Mouse (Mus musculus): Measurements from ENCODE around the gene Exoc7. TPM values are rescaled to one million over a fixed set of nuclear protein-coding genes. Genes with fewer than 3 reads are reported as not detected.

Gene Exoc7
- polyA plus RNA-seq, 1 experiment from 2014 or later = 56.5 TPM

- ATAC-seq (replicated peaks; ENCODE audit: low FRiP score, low read depth) = peak; percentile 42
- no peak for DNase-seq (ENCODE audit: low spot score)
- no peaks in the 10 kb centered on the region for H3K9me3 ChIP-seq (replicated peaks; ENCODE audit: low read length)
- peak overlapping the region; percentile 46 for H3K4me3 ChIP-seq (replicated peaks; ENCODE audit: low read depth, low read length)
- WGBS = 22% methylated on average over 31 of the region's 31 CpGs
- 0 out of 2 replicates have a peak, but pooled peaks have one; percentile 4 for TF ChIP-seq CTCF (IDR thresholded peaks at IDR 0.05; ENCODE audit: low read depth)
- peak overlapping the region; percentile 86 for H3K4me2 ChIP-seq (ENCODE audit: low read length)
- peaks cover 10% of the 10 kb centered on the region; the same call in 1 of the 2 replicates for H3K27me3 ChIP-seq (ENCODE audit: insufficient read depth, low read length)
- no peak overlapping the region for H3K9ac ChIP-seq (ENCODE audit: low read depth, low read length)
- H3K27ac ChIP-seq = peak overlapping the region; percentile 77
- no peaks in the 10 kb centered on the region for H3K36me3 ChIP-seq (ENCODE audit: insufficient read depth, low read length)
- peaks cover 42% of the 10 kb centered on the region for H3K4me1 ChIP-seq (replicated peaks; ENCODE audit: insufficient read depth, low read length)
Measured at GRCm38 (mm10) chr11:116333526-116334416, 26.7 kb upstream of the Exoc7 start.

GRCm38 (mm10) chr11:116332983-116333270 lies 25.9 kb upstream of the Exoc7 start:
- H3K27ac ChIP-seq = peak overlapping the region; percentile 77
- H3K4me2 ChIP-seq (ENCODE audit: low read length) = no peak overlapping the region
- peaks cover 42% of the 10 kb centered on the region for H3K4me1 ChIP-seq (replicated peaks; ENCODE audit: insufficient read depth, low read length)
- WGBS = 64% methylated on average over 3 of the region's 3 CpGs
- H3K9ac ChIP-seq (ENCODE audit: low read depth, low read length) = no peak overlapping the region
- no peaks in the 10 kb centered on the region for H3K36me3 ChIP-seq (ENCODE audit: insufficient read depth, low read length)
- H3K9me3 ChIP-seq (replicated peaks; ENCODE audit: low read length) = no peaks in the 10 kb centered on the region
- H3K27me3 ChIP-seq (ENCODE audit: insufficient read depth, low read length) = peaks cover 10% of the 10 kb centered on the region; the same call in 1 of the 2 replicates
- ATAC-seq (replicated peaks; ENCODE audit: low FRiP score, low read depth) (no peak), DNase-seq (ENCODE audit: low spot score) (no peak)
- no peak overlapping the region for H3K4me3 ChIP-seq (replicated peaks; ENCODE audit: low read depth, low read length)
- TF ChIP-seq CTCF (IDR thresholded peaks at IDR 0.05; ENCODE audit: low read depth) = no peak

- peaks cover 42% of the 10 kb centered on the region for H3K4me1 ChIP-seq (replicated peaks; ENCODE audit: insufficient read depth, low read length)
- 0 out of 2 replicates have a peak overlapping the region, but pooled peaks have one; percentile 10 for H3K4me2 ChIP-seq (ENCODE audit: low read length)
- no peaks in the 10 kb centered on the region for H3K36me3 ChIP-seq (ENCODE audit: insufficient read depth, low read length)
- 0 out of 2 replicates have a peak overlapping the region, but pooled peaks have one; percentile 13 for H3K9ac ChIP-seq (ENCODE audit: low read depth, low read length)
- H3K27me3 ChIP-seq (ENCODE audit: insufficient read depth, low read length) = peaks cover 10% of the 10 kb centered on the region; the same call in 1 of the 2 replicates
- peak overlapping the region; percentile 77 for H3K27ac ChIP-seq
- WGBS = 44% methylated on average over 19 of the region's 19 CpGs
- no peak for TF ChIP-seq CTCF (IDR thresholded peaks at IDR 0.05; ENCODE audit: low read depth)
- DNase-seq (ENCODE audit: low spot score) (peak; percentile 58), ATAC-seq (replicated peaks; ENCODE audit: low FRiP score, low read depth) (peak; percentile 19)
- H3K4me3 ChIP-seq (replicated peaks; ENCODE audit: low read depth, low read length) = no peak overlapping the region
- no peaks in the 10 kb centered on the region for H3K9me3 ChIP-seq (replicated peaks; ENCODE audit: low read length)
Measured at GRCm38 (mm10) chr11:116332232-116332982, 25.4 kb upstream of the Exoc7 start.

- peak overlapping the region; percentile 64 for H3K27ac ChIP-seq
- no peak for ATAC-seq (replicated peaks; ENCODE audit: low FRiP score, low read depth)
Measured at GRCm38 (mm10) chr11:116330211-116330518, 23.1 kb upstream of the Exoc7 start.

GRCm38 (mm10) chr11:116329314-116330210 lies 22.5 kb upstream of the Exoc7 start:
- Histone ChIP-seq H3K36me3 (ENCODE audit: insufficient read depth, low read length) (no peaks in the 10 kb centered on the region), H3K27me3 (ENCODE audit: insufficient read depth, low read length) (peaks cover 6% of the 10 kb centered on the region; the same call in 1 of the 2 replicates), H3K9me3 (replicated peaks; ENCODE audit: low read length) (no peaks in the 10 kb centered on the region), H3K4me2 (ENCODE audit: low read length) (no peak overlapping the region), H3K27ac (peak overlapping the region; percentile 64), H3K4me1 (replicated peaks; ENCODE audit: insufficient read depth, low read length) (peaks cover 32% of the 10 kb centered on the region), H3K9ac (ENCODE audit: low read depth, low read length) (no peak overlapping the region), H3K4me3 (replicated peaks; ENCODE audit: low read depth, low read length) (no peak overlapping the region)
- WGBS = 45% methylated on average over 18 of the region's 18 CpGs
- ATAC-seq (replicated peaks; ENCODE audit: low FRiP score, low read depth) (no peak), DNase-seq (ENCODE audit: low spot score) (no peak)
- TF ChIP-seq CTCF (IDR thresholded peaks at IDR 0.05; ENCODE audit: low read depth) = no peak

More at GRCm38 (mm10) chr11:116330211-116330518, 23.1 kb upstream of the Exoc7 start:
- Histone ChIP-seq H3K4me1 (replicated peaks; ENCODE audit: insufficient read depth, low read length) (peaks cover 38% of the 10 kb centered on the region), H3K9me3 (replicated peaks; ENCODE audit: low read length) (no peaks in the 10 kb centered on the region), H3K27me3 (ENCODE audit: insufficient read depth, low read length) (peaks cover 10% of the 10 kb centered on the region; the same call in 1 of the 2 replicates), H3K4me2 (ENCODE audit: low read length) (no peak overlapping the region), H3K9ac (ENCODE audit: low read depth, low read length) (no peak overlapping the region), H3K36me3 (ENCODE audit: insufficient read depth, low read length) (no peaks in the 10 kb centered on the region), H3K4me3 (replicated peaks; ENCODE audit: low read depth, low read length) (no peak overlapping the region)
- TF ChIP-seq CTCF (IDR thresholded peaks at IDR 0.05; ENCODE audit: low read depth) = no peak
- no peak for DNase-seq (ENCODE audit: low spot score)
- 59% methylated on average over 7 of the region's 7 CpGs for WGBS

All from kidney, postnatal 0 days (tissue).